In the genomic region with DNA sequence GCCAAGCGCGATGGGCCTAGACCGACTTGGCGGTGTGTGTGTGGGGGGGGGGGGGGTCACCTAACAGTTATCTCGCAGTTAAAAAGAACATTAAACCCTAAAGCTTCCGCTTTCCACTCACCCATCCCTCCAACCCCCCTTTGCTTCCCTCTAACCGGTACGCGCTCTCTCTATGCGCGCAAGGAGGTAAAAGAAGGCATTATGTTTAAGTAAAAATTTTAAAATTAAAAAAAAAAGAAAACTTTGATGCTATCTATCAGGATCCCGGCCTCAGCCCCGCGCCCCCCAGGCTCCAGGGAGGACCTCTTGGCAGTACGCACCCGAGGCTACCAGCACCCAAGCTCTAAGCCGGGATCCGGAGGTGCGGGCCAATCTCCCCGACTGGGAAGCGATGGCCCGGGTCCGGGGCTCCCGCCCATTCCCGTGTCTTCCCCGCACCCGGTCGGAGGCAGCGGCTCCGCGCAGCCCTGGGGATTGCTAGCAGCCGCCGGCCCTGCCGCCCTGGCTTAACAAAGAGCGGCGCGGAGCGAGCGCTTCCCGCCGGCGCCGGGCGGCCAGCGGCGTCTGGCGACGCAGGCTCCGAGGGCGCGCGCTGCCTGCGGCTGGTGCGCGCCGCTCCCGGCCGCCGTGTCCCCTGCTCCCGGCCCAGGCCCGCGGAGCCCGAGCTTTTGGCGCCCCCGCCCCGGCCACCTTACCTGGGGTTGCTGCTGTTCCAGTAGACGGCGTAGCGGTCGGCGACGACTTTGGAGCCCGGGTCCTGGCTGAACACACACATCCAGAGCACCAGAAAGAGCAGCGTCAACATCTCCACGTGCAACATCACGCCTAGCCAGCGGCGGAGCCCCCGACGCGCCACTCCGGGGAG, we compare ENCODE assay signal across 8 mouse cellular contexts. TPM values are rescaled to one million over a fixed set of nuclear protein-coding genes. Genes with fewer than 3 reads are reported as not detected.
DNase-seq lines count a peak whose midpoint lies in the region; ATAC-seq lines count a peak whose summit lies in the region.

No protein-coding gene starts in this region.

- peaks cover 6% of the 10 kb centered on the region; the same call in 1 of the 2 replicates for H3K4me1 ChIP-seq in heart, embryonic 12.5 days (replicated peaks)
- peaks cover 17% of the 10 kb centered on the region for H3K4me1 ChIP-seq in kidney, embryonic 15.5 days
- peaks cover 7% of the 10 kb centered on the region; the same call in 1 of the 2 replicates for H3K4me1 ChIP-seq in liver, embryonic 15.5 days (replicated peaks)

- no peaks in the 10 kb centered on the region for H3K27me3 ChIP-seq in heart, embryonic 12.5 days (replicated peaks)
- no peaks in the 10 kb centered on the region for H3K27me3 ChIP-seq in kidney, embryonic 15.5 days
- H3K27me3 ChIP-seq in liver, embryonic 15.5 days: peaks cover 80% of the 10 kb centered on the region

- peak; percentile 18; the same call in 1 of the 2 replicates for ATAC-seq in heart, embryonic 12.5 days (ENCODE audit: insufficient number of reproducible peaks, low FRiP score)
- peak; percentile 24 for ATAC-seq in kidney, embryonic 15.5 days (replicated peaks; ENCODE audit: low FRiP score)
- no peak for ATAC-seq in liver, embryonic 15.5 days (ENCODE audit: insufficient read depth)

- 1% methylated on average over 75 of the region's 82 CpGs for WGBS in heart, embryonic 12.5 days
- under 1% methylated on average over 71 of the region's 82 CpGs for WGBS in kidney, embryonic 15.5 days
- WGBS in liver, embryonic 15.5 days (ENCODE audit: insufficient replicate concordance): under 1% methylated on average over 82 of the region's 82 CpGs

- H3K27ac ChIP-seq in heart, embryonic 12.5 days (ENCODE audit: poor library complexity, severe bottlenecking): peak overlapping the region; percentile 91
- H3K27ac ChIP-seq in kidney, embryonic 15.5 days: peak overlapping the region; percentile 95
- no peak overlapping the region for H3K27ac ChIP-seq in liver, embryonic 15.5 days (replicated peaks)

- H3K9ac ChIP-seq in heart, embryonic 12.5 days: peak overlapping the region; percentile 89
- H3K9ac ChIP-seq in kidney, embryonic 15.5 days: peak overlapping the region; percentile 78
- H3K9ac ChIP-seq in liver, embryonic 15.5 days: no peak overlapping the region

- peak overlapping the region; percentile 95 for H3K4me2 ChIP-seq in heart, embryonic 12.5 days
- peak overlapping the region; percentile 97 for H3K4me2 ChIP-seq in kidney, embryonic 15.5 days
- peak overlapping the region; percentile 74 for H3K4me2 ChIP-seq in liver, embryonic 15.5 days

- DNase-seq in urinary bladder, adult 18-20 months (ENCODE audit: low spot score in 2 of 2): peak; percentile 21 to 71
- DNase-seq in urinary bladder, postnatal 10 days (ENCODE audit: low spot score): no peak
- DNase-seq in embryo, embryonic 11.5 days (ENCODE audit: low read depth, low spot score): peak; percentile 46
- DNase-seq in ovary, postnatal 10 days (ENCODE audit: low spot score): peak; percentile 39
- DNase-seq in urinary bladder, postnatal 36 days (ENCODE audit: low spot score in 2 of 2): peak; percentile 43 to 47

- H3K4me3 ChIP-seq in heart, embryonic 12.5 days: peak overlapping the region; percentile 76
- H3K4me3 ChIP-seq in kidney, embryonic 15.5 days (replicated peaks): peak overlapping the region; percentile 78
- H3K4me3 ChIP-seq in liver, embryonic 15.5 days (replicated peaks): peak overlapping the region; percentile 59

- no peaks in the 10 kb centered on the region for H3K9me3 ChIP-seq in heart, embryonic 12.5 days (replicated peaks)
- no peaks in the 10 kb centered on the region for H3K9me3 ChIP-seq in kidney, embryonic 15.5 days (replicated peaks)
- H3K9me3 ChIP-seq in liver, embryonic 15.5 days (replicated peaks): no peaks in the 10 kb centered on the region

- H3K36me3 ChIP-seq in heart, embryonic 12.5 days: no peaks in the 10 kb centered on the region
- no peaks in the 10 kb centered on the region for H3K36me3 ChIP-seq in kidney, embryonic 15.5 days
- H3K36me3 ChIP-seq in liver, embryonic 15.5 days (replicated peaks): no peaks in the 10 kb centered on the region

RNA-seq across cellular contexts. Expression of gene Efna5, which starts 0.6 kb away (rescaled TPM):
- 24.5 and 25.2 TPM in 2 replicates for polyA plus RNA-seq in heart, embryonic 12.5 days (2016; fragmentation: Nextera tagmentation; extraction: Ambion mirVana)
- polyA plus RNA-seq in kidney, embryonic 15.5 days (2015; fragmentation: Nextera tagmentation; extraction: Ambion mirVana): 29.9 and 33.7 TPM in 2 replicates
- polyA plus RNA-seq in liver, embryonic 15.5 days (2015; fragmentation: Nextera tagmentation; extraction: Ambion mirVana): 1.5 and 1.6 TPM in 2 replicates
